ENCODE assay signal across 28 mouse cellular contexts in the genomic region with DNA sequence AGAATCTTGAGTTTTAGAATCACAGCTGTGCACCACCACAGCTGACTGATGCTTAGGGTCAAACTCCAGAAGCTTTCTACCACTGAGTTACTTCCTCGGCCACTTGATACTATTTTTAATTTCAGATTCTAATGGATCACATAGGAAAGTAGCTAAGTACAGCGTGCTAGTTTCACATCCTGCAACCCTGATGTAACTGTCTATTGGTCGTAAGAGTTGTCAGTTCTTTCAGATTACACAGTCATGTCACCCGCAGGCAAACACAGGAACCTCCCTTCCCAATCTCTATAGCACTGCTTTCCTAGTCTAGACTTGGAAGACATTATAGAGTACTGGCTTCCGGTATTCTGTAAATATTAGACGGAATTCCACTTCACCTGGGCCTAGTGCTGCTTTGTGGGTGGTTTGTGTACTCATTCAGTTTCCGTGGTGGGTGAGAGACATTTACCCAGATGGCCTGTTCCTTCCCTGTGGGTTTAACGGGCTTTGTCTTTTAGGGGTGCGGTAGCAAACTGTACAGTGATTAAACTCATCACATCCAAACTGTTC.
DNase-seq lines count a peak whose midpoint lies in the region; ATAC-seq and TF ChIP-seq lines count a peak whose summit lies in the region.
"Had no signal": no experiment of that assay in that cellular context is flagged by ENCODE, and none has a peak within 500 bp of the region (broad histone marks: within the 10 kb centered on the region; RNA-seq: fewer than 3 reads in every experiment).

No protein-coding gene starts in this region.

- H3K9ac ChIP-seq in lung, embryonic 14.5 days = no peak overlapping the region
- H3K9ac ChIP-seq in lung, postnatal 0 days (replicated peaks; ENCODE audit: low read depth) = no peak overlapping the region
- H3K9ac ChIP-seq: embryonic facial prominence, embryonic 13.5 days; forebrain, embryonic 12.5 days; forebrain, embryonic 15.5 days; hindbrain, embryonic 13.5 days had no signal

- no peaks in the 10 kb centered on the region for H3K9me3 ChIP-seq in lung, embryonic 14.5 days (ENCODE audit: low read depth, low read length)
- no peaks in the 10 kb centered on the region for H3K9me3 ChIP-seq in lung, postnatal 0 days (ENCODE audit: low read length)
- no peaks in the 10 kb centered on the region for H3K9me3 ChIP-seq in hindbrain, embryonic 10.5 days
- H3K9me3 ChIP-seq: embryonic facial prominence, embryonic 10.5 days; embryonic facial prominence, embryonic 13.5 days; forebrain, embryonic 12.5 days; forebrain, embryonic 15.5 days; G1E; hindbrain, embryonic 13.5 days had no signal

- no peaks in the 10 kb centered on the region for H3K36me3 ChIP-seq in lung, embryonic 14.5 days (ENCODE audit: insufficient read depth)
- 0 out of 2 replicates have a peak, but pooled peaks cover 8% of the 10 kb centered on the region for H3K36me3 ChIP-seq in lung, postnatal 0 days (ENCODE audit: insufficient read depth, low read length)
- H3K36me3 ChIP-seq in hindbrain, embryonic 10.5 days = peaks cover 16% of the 10 kb centered on the region
- H3K36me3 ChIP-seq: forebrain, embryonic 15.5 days had no signal

- intact Hi-C loops in left cerebral cortex, postnatal 25 days (cut with DNase I) = no loop called here

- TF ChIP-seq EP300 in lung, postnatal 0 days (IDR thresholded peaks at IDR 0.05) = peak; percentile 29; the same call in 1 of the 2 replicates

- H3K4me1 ChIP-seq in lung, embryonic 14.5 days (ENCODE audit: insufficient read depth) = no peaks in the 10 kb centered on the region
- no peaks in the 10 kb centered on the region for H3K4me1 ChIP-seq in lung, postnatal 0 days (ENCODE audit: insufficient read depth, low read depth, low read length)
- H3K4me1 ChIP-seq in hindbrain, embryonic 10.5 days (replicated peaks) = no peaks in the 10 kb centered on the region
- H3K4me1 ChIP-seq: embryonic facial prominence, embryonic 10.5 days; embryonic facial prominence, embryonic 13.5 days; forebrain, embryonic 12.5 days; forebrain, embryonic 15.5 days; hindbrain, embryonic 13.5 days had no signal

- H3K27me3 ChIP-seq in lung, embryonic 14.5 days (ENCODE audit: insufficient read depth, low read length) = no peaks in the 10 kb centered on the region
- H3K27me3 ChIP-seq in lung, postnatal 0 days (replicated peaks; ENCODE audit: insufficient read depth, low read length) = no peaks in the 10 kb centered on the region
- H3K27me3 ChIP-seq in hindbrain, embryonic 10.5 days (ENCODE audit: insufficient read depth, poor library complexity, severe bottlenecking) = no peaks in the 10 kb centered on the region
- H3K27me3 ChIP-seq: CH12.LX; embryonic facial prominence, embryonic 13.5 days; forebrain, embryonic 12.5 days; forebrain, embryonic 15.5 days; hindbrain, embryonic 13.5 days; Patski had no signal

- peak; percentile 47; the same call in 1 of the 2 replicates for ATAC-seq in lung, embryonic 14.5 days (ENCODE audit: insufficient read depth)
- peak; percentile 68 for ATAC-seq in lung, postnatal 0 days
- ATAC-seq: forebrain, embryonic 15.5 days; hindbrain, embryonic 16.5 days; Patski had no signal

- H3K4me2 ChIP-seq in lung, embryonic 14.5 days = no peak overlapping the region
- H3K4me2 ChIP-seq in lung, postnatal 0 days (replicated peaks; ENCODE audit: low read depth, low read length) = no peak overlapping the region
- H3K4me2 ChIP-seq: embryonic facial prominence, embryonic 13.5 days; forebrain, embryonic 12.5 days; forebrain, embryonic 15.5 days; heart, embryonic 11.5 days; hindbrain, embryonic 13.5 days had no signal

- no peak overlapping the region for H3K27ac ChIP-seq in lung, embryonic 14.5 days (ENCODE audit: low read depth)
- H3K27ac ChIP-seq in lung, postnatal 0 days (ENCODE audit: low read length) = no peak overlapping the region
- H3K27ac ChIP-seq in hindbrain, embryonic 10.5 days = no peak overlapping the region
- H3K27ac ChIP-seq: embryonic facial prominence, embryonic 10.5 days; embryonic facial prominence, embryonic 13.5 days; forebrain, embryonic 12.5 days; forebrain, embryonic 15.5 days; heart, adult 2 months; hindbrain, embryonic 13.5 days had no signal

- no peak for TF ChIP-seq CTCF in lung, embryonic 14.5 days (IDR thresholded peaks at IDR 0.05; ENCODE audit: low read depth)
- TF ChIP-seq CTCF in lung, postnatal 0 days (IDR thresholded peaks at IDR 0.05) = no peak

- peak; percentile 23 for DNase-seq in lung, embryonic 14.5 days
- DNase-seq in lung, postnatal 10 days = no peak
- peak; percentile 33 for DNase-seq in lung, postnatal 0 days (ENCODE audit: low spot score)
- DNase-seq in lung, postnatal 14 days = no peak
- DNase-seq in lung, postnatal 36 days = peak; percentile 30
- DNase-seq in hindbrain, embryonic 10.5 days (ENCODE audit: low spot score) = no peak
- no peak for DNase-seq in left cerebral cortex, postnatal 25 days (ENCODE audit: low spot score in 2 of 2)
- DNase-seq: adrenal gland, adult 2 months; adrenal gland, postnatal 14 days; B cell, adult 2 months; cerebellum, adult 11 months; cerebellum, adult 2 months; cerebellum, adult 9-11 months; cerebellum, postnatal 25 days; embryo, embryonic 11 days; gastrocnemius, postnatal 25 days; heart, adult 2 months had no signal

- 55% methylated on average over 9 of the region's 9 CpGs for WGBS in lung, embryonic 14.5 days
- 61% methylated on average over 9 of the region's 9 CpGs for WGBS in lung, postnatal 0 days
- WGBS in hindbrain, embryonic 10.5 days = 91% methylated on average over 9 of the region's 9 CpGs

- H3K4me3 ChIP-seq in lung, embryonic 14.5 days (ENCODE audit: low read depth, low read length) = no peak overlapping the region
- H3K4me3 ChIP-seq in lung, postnatal 0 days (ENCODE audit: low read depth, low read length) = no peak overlapping the region
- no peak overlapping the region for H3K4me3 ChIP-seq in hindbrain, embryonic 10.5 days
- H3K4me3 ChIP-seq: embryonic facial prominence, embryonic 10.5 days; embryonic facial prominence, embryonic 13.5 days; erythroblast, embryonic 14.5 days; forebrain, embryonic 12.5 days; forebrain, embryonic 15.5 days; heart, adult 2 months; hindbrain, embryonic 13.5 days had no signal

Comparison
In these comparisons a context has a peak if more than half of its experiments do, and no peak if none do; other contexts are left out.
1. DNase-seq: peak in lung, embryonic 14.5 days (single experiment), lung, postnatal 0 days (single experiment) and lung, postnatal 36 days (single experiment); none in lung, postnatal 10 days (single experiment), lung, postnatal 14 days (single experiment), hindbrain, embryonic 10.5 days (single experiment) and left cerebral cortex, postnatal 25 days (0 of 2).